Mouse (Mus musculus) layer of hippocampus, adult 9-11 months (tissue): ENCODE data around the gene Eif3f.

Experiments
- DNase-seq: peaks from one replicate; pipeline ENCODE4 v3.0.0; 2022

Gene Eif3f

GRCm38 (mm10) chr7:108972273-108972672 lies 38.1 kb downstream of the Eif3f start:
- no peak for DNase-seq

GRCm38 (mm10) chr7:108985934-108986708 lies 51.9 kb downstream of the Eif3f start:
- DNase-seq: no peak

GRCm38 (mm10) chr7:108991207-108991606 lies 57.0 kb downstream of the Eif3f start:
- DNase-seq: peak; percentile 77
